Mouse (Mus musculus) granulocyte monocyte progenitor cell, adult 5-6 weeks (primary cell): ENCODE measurements at regions not wholly inside any gene's neighbourhood (a gene's known extent, or its start where the extent isn't known, plus 50 kb on each side); places are given as distances from the start of the nearest gene placed in this dataset.

ENCODE experiments used
- ATAC-seq: replicated peaks from 2 replicates; pipeline ENCODE4 v1.8.0; 2016; ENCODE audit warnings: mild to moderate bottlenecking, moderate TSS enrichment, inconsistent platforms; ENCODE audit not compliant: poor library complexity, severe bottlenecking

DNA sequence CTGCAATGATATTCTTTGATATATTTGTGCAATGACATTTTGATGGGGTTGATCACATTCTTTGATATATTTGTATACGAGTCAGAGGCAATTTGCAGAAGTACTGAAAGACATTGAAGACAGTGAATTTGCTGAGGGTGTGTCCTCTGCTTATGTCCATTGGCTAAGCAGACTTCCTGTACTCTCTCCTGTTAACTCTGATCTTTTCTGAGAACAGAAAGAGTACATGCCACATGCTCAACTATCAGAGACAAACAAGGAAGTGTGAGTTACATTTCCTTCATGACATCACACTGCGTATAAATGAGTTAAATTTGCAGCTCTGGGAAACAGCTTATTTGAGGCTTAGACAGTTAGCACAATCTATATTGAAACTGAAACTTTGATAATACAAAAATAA, 104.5 kb upstream of the Egr2 start:
- ATAC-seq, result peak; percentile 97

DNA sequence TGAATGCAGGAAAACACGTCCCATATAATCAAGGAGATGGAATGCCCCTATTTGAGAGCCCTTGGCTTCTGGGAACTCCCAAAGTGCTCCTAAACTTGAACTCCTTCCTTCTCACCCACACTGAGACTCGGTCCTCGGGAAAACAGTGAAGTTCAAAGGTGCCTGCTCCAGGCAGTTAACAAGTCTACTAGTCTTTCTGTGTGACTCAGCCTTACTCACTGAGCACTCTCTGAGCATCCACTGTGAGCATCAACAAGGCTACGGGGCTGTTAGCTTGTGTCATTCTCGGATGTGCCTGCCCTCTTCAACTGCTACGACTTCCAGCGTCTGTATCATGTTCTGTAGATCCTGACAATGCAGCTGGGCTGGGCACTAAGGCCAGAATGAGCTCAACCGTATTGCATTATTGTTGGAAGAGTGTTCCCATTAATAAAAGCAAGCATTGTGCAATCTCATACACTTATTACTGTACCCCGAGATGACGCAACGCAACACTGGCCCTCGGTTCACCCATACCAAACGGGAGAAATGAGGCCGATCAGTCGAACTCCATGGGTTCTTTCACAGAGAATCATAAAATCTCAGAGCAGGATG, 96.1 kb upstream of the Egr2 start:
- peak; percentile 95 for ATAC-seq

DNA sequence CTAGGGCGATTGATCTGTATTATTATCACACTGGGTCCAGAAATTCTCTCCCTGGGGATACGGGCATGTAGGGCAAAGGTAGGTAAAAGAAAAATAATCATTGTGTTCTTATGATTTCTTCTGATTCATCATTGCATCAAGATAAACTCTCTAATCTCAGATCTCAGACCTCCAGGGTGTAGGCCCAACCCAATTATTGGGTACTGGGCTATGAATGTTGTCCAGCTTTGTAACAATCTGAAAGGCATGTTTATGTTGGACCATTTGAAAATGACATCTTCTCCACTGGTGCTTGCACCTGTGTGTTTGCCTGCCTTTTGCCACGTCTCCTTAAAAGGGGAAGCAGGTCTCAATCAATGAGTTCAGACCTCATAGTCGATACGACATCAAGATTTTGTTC, 95.4 kb upstream of the Egr2 start:
- ATAC-seq, result no peak

DNA sequence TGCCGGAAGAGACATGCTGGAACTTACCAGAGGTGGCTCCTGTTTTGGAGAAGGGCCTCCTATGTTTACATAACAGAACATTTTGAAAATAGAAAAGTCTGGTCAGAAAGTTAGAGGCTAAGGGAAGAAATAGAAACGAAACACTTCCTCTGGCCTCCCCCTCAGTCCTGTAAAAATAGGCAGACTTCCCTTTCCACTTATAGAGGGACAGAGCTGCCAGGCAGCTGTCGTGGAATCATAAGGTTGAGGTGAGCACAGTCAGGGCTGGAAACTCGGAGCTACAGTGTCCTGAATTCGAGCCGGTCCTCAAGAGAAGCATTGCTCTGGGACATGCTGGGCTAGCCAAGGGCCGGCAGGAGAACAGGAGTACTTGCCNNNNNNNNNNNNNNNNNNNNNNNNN, 94.0 kb upstream of the Egr2 start:
- ATAC-seq, result peak; percentile 69

DNA sequence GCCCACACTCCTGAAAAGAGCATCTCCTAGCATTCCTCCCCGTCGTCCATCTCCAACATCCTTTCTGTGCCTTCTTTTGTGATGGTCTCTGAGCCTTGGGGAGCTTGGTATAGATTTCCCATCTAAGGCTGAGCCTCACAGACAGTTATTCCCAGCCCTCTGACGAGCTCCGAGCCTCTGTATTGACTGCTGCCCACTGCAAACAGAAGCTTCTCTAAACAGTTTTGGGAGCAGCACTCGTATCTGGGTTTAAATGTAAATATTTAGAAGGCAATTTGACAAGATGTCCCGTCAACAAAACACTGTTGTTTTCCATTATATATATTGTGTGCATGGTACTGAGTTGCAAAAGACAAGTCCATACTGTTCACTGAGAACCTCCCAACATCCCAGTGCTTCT, 86.4 kb upstream of the Egr2 start:
- ATAC-seq, result no peak

DNA sequence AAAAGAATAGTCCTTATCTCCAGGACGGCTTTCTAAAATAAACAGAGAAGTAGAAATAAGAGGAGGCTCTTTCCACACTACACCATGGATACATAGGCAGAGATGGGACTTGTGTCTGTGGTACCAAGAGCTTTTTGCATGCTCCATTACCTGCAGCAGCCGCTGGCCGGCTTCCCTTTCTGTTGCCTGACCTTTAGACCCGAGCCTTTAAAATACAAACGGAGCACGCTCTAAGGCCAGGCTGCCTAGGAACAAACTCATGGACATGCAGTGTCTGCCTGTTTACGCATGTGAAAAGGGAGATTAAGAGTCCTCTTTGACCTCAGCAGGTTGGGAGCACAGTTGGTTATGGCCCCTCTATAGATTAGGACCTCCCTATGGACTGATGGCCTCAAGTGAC, 81.1 kb upstream of the Egr2 start:
- ATAC-seq, result no peak

DNA sequence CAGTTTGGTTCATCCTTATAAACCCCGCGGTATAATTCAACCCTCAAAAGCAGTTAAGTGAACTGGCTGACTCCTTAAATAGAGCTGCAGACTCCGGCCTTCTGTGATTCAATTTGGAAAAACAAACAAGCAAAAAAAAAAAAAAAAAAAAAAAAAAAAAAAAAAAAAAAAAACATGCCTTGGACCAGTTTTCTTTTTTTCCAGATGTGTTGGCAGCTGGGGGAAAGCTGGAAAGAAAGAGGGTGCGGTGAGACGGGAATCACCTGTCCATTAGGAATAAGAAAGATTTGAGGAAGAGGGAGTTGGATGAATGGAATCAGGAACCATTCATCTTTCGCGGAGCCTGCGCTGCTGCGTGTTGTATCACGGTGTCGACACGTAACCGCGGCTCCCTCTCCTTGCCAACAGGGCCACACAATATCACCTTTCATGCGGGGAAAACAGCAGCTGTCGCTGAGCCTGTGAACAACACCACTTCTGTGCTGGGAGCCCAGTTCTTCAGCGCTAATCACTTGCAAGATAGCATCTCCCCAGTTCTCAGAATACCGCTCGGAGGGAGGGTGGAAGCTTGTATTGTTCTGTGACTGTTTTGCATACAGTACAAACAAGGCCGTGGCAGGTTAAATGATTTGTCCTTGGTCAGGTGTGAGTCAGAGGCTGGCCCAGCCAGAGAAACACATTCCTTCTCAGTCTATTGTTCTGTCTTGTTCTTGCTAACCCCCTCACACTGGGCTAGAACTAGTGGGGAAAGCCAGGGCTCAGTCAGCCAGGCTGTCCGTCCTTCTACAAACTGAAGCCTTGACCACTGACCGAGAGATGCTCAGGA, 76.6 kb upstream of the Egr2 start:
- ATAC-seq, result no peak

DNA sequence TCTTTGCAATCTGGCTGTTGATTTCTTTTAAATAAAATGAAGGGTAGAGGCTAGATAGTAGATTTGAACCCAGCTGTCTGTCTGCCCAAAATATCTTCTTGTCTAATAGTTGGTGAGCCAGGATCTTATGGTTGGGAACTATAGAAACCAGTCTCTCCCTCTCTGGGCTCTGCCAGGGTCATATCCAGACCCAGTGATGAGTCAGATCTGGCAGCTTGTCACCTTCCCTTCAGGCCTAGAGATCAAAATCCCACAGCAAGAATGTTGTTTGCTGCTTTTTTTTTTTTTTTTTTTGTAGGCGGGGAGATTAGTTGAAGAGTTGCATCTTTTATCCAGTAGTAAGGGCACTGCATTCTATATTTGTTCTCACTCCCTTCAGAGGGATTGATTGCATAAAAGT, 74.0 kb upstream of the Egr2 start:
- no peak for ATAC-seq

DNA sequence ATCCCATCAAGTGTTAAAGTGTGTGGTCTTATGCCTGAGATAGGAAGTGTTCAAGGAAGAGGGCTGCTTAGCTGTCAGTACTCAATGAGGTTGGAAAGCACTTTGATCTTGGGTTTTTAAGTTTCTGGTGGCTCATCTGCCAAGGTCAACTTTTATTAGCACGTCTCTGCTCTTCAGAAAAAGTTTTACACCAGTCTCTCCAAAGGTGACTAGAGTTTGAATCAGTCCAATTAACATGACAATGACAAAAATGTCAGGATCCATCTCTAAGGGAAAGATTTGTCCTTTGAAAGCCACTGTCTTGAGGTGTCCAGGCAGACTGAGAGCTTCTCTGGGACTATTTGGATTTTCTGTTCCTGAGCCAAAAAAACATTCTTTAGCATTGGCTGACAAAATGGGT, 73.4 kb upstream of the Egr2 start:
- ATAC-seq, result no peak

DNA sequence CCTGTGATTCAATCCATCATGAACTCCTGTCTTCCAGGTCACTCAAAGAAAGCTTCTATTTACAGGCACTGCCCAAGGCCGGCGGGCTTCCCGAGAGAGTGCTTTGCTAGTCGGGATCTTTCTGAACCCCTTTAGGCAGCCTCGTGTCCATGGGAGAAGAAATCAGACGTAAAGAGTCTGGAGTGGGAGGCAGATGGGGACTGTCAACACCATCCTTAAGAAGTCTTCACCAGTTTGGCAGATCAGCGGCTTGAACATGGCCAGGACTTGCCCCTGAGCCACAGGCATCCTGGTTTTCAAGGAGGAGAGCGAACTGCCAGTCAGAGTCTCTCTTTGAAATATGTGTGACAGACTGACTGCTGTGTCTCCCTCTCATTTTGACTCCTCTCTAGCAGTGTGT, 66.6 kb upstream of the Egr2 start:
- ATAC-seq, result no peak

DNA sequence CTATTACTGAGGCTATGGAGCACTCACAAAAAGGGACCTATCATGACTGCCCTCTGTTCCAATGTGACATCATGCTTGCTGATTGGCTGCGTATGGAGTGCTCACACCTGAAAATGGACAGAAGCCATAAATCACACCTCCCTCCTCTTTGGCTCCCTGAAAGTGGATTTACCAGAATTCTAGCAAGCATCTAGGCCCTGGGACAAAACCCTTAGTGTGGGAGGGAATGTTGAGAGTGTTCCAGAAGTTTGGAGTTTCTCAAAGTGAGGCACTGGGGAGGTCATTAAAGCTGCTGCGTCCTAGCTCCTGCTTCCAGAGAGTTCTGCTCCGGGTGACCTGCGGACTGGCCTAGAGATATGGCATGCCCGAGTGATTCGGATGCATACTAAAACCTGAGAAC, 62.3 kb upstream of the Egr2 start:
- no peak for ATAC-seq

DNA sequence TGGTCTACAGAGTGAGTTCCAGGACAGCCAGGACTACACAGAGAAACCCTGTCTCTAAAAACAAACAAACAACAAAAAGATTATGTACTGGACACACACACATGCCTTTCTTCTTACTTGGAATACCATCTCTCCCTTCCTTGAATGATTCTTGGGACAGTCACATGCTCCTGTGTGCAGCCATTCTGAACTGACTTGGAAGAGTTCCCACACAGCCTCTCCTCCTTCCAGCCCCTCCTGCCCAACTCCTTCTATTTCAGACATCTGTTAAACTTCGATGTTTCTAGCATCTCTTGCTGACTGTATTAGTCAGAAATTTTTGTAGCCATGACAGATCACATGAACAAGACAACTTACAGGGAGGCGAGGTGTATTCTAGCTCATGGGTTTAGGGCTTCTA, 60.9 kb upstream of the Egr2 start:
- ATAC-seq, result no peak

DNA sequence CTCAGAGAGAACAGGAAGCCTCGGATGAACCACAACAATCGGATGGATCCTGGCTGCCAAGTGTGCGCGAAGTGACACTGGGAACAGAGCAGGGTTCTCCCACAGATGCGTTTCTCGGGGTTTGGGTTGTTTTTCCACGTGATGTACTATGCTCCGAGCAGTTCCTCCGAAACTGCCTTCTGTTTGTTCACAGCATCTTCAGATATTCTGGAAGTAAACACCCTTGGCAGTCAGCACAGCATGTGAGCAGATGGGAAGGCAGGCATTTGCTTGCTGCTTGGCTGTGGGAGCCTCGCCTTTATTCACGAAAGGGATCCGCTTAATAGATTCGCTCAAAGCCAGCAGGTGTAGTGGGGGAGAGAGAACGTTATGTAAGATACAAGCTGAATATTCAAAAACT, 53.0 kb upstream of the Egr2 start:
- no peak for ATAC-seq

DNA sequence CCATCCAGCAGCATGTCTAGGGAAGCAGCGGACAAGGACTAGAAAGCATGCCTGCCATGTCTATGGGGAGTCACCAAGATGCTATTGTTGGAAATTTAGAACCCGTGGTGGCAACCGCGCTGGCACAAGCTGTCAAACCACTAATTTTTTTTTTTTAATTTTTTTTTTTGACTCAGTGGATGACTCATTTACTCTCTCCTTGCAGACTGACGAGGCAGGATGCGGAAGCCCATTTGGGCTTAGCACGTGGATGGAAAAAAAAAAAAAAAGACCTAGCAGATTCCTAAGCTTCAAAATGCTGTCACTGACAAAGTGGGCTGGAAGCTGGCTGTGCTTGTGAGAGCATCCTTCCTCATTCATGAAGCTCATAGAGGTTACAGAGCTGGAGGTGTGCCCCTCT, 51.9 kb upstream of the Egr2 start:
- 0 out of 2 replicates have a peak, but pooled peaks have one; percentile 7 for ATAC-seq

DNA sequence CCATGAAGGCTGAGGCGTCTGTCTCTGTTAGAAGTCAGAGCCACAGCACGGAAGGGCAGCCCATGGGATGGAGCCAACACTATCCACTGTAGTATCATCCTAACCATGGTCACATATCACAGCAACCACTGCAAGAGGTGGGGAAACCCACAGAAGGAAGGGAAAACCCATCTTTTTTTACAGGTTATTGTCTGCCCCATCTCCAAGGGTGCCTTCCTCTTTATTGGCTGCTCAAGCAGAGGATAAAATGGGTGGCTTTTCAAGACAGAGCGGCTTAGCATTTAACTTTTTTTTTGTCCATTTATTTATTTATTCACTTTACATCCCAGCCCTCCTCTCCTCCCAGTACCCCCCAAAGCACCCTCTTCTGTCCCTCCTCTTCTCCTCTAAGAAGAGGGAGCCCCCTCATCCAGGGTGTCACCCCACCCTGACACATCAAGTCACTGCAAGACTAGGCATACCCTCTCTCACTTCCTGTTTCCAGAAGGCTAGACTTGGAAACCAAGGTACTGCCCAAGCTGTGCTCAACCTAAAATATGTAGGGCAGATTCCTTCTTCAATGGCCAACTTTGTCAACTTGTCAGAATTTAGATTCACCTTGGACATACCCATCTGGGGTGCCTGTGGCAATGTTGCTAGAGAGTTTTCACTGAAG, 51.1 kb upstream of the Egr2 start:
- peak; percentile 65 for ATAC-seq
